Mouse (Mus musculus): ENCODE results near the gene Ascl3. TPM values are rescaled to one million over a fixed set of nuclear protein-coding genes. Genes with fewer than 3 reads are reported as not detected.

Gene Ascl3
- total and polyA plus RNA-seq, 3 experiments: not detected

DNA sequence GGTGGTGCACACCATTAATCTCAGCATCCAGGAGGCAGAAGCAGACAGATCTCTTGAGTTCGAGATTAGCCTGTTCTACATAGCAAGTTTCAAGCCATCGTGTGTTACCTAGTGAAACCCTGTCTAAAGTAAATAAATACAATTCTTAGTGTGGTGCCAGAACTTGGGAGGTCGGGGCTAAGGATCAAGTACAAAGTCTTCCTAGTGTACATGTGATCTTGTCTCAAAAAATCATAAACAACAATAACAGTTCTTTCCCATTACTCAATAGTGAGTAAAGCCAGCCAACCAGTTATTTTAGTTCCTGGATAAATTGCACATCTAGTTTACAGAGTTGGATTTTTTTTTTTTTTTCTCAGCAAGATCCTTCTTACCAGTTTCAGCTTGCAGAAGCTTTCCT is 27.1 kb downstream of the Ascl3 start:
- no peaks in the 10 kb centered on the region for H3K9me3 ChIP-seq (replicated peaks; ENCODE audit: insufficient read depth, low read length)
- no peak for DNase-seq (ENCODE audit: low read depth, low spot score)
- peak overlapping the region; percentile 90 for H3K9ac ChIP-seq (ENCODE audit: control insufficient read depth, low read depth, low read length, poor library complexity, severe bottlenecking)
- H3K4me1 ChIP-seq (ENCODE audit: control insufficient read depth in 1 of 2, insufficient read depth in 2 of 2, low read length in 2 of 2): peaks cover 3 to 23% of the 10 kb centered on the region in 2 experiments; a peak in 3 of 4 replicates
- no peak for TF ChIP-seq HCFC1 (IDR thresholded peaks at IDR 0.05; ENCODE audit: low read depth, low read length)
- no peak overlapping the region for H3K27ac ChIP-seq (ENCODE audit: control insufficient read depth, low read depth, low read length)
- H3K36me3 ChIP-seq (ENCODE audit: control insufficient read depth in 1 of 2, insufficient read depth in 2 of 2, low read length in 2 of 2): peaks cover 0 to 22% of the 10 kb centered on the region in 2 experiments; a peak in 3 of 4 replicates
- peaks cover 4% of the 10 kb centered on the region for H3K79me2 ChIP-seq (ENCODE audit: control insufficient read depth, insufficient read depth, low read length, poor library complexity)
- no peaks in the 10 kb centered on the region for H3K27me3 ChIP-seq (ENCODE audit: control insufficient read depth in 1 of 2, insufficient read depth in 2 of 2, low read length in 2 of 2)
- H3K4me3 ChIP-seq (ENCODE audit: control insufficient read depth in 1 of 2, insufficient read depth in 1 of 2, low read depth in 2 of 2, low read length in 2 of 2): peak overlapping the region; percentile 72 to 88

GRCm38 (mm10) chr7:109704016-109704377 is 27.5 kb downstream of the Ascl3 start:
- Histone ChIP-seq H3K79me2 (ENCODE audit: control insufficient read depth, insufficient read depth, low read length, poor library complexity) (peaks cover 4% of the 10 kb centered on the region), H3K9me3 (replicated peaks; ENCODE audit: insufficient read depth, low read length) (no peaks in the 10 kb centered on the region), H3K27me3 (ENCODE audit: control insufficient read depth in 1 of 2, insufficient read depth in 2 of 2, low read length in 2 of 2) (no peaks in the 10 kb centered on the region), H3K27ac (ENCODE audit: control insufficient read depth, low read depth, low read length) (peak overlapping the region; percentile 56), H3K9ac (ENCODE audit: control insufficient read depth, low read depth, low read length, poor library complexity, severe bottlenecking) (peak overlapping the region; percentile 90), H3K36me3 (ENCODE audit: control insufficient read depth in 1 of 2, insufficient read depth in 2 of 2, low read length in 2 of 2) (peaks cover 0 to 22% of the 10 kb centered on the region in 2 experiments; a peak in 2 of 4 replicates), H3K4me1 (ENCODE audit: control insufficient read depth in 1 of 2, insufficient read depth in 2 of 2, low read length in 2 of 2) (peaks cover 3 to 23% of the 10 kb centered on the region in 2 experiments; a peak in 3 of 4 replicates), H3K4me3 (ENCODE audit: control insufficient read depth in 1 of 2, insufficient read depth in 1 of 2, low read depth in 2 of 2, low read length in 2 of 2) (peak overlapping the region; percentile 72 to 88)
- no peak for DNase-seq (ENCODE audit: low read depth, low spot score)
- 0 out of 2 replicates have a peak, but pooled peaks have one; percentile 22 for TF ChIP-seq TBP (IDR thresholded peaks at IDR 0.05; ENCODE audit: low read depth, low read length)
- TF ChIP-seq ZC3H11A (IDR thresholded peaks at IDR 0.05; ENCODE audit: low read depth, low read length): no peak
- no peak for TF ChIP-seq USF2 (IDR thresholded peaks at IDR 0.05; ENCODE audit: borderline replicate concordance in 1 of 2, insufficient read depth in 1 of 2, low read depth in 1 of 2, low read length in 2 of 2)
- TF ChIP-seq SIN3A (IDR thresholded peaks at IDR 0.05; ENCODE audit: low read length): no peak

DNA sequence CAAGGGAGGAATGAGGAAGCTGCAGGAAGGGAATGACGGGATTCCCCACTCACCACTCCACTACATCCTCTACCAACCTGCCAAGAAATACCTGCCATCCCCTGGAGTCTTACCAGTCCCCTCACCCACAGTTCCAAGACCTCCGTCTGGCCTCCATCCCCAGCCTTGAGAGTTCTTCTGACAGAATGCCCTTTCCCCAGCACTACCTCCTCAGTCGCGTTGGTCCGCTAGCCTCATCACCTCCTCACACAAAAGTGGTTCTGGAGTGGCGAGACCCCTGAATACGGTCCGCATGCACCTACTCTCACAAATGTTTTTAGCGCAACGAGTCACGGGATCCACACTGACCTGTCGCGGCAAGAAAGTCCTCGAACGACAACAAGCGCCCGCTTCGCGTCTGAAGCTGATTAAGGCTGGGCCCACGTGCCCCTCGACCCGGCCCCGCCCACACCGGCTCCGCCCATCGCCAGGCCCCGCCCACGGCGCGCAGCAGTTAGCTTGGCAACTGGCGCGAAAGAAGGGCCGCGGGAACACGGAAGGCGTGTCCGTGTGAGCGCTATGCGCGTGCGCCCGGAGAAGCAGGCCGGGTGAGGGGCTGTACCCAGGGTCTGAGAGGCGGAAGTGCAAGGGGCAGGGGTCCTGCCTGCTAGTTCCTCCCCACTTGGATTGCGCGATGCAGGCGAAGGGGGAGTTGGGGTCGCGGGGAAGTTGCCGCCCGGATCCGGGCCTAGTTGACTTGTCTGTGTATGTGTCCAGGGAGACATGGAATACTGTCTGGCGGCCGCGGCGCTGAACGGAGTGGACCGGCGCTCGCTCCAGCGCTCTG is 28.1 kb downstream of the Ascl3 start, which contains the start of the genes St5 and Akip1:
TSS of gene St5 (minus strand) at position 416 of the 826 bp plus-strand sequence.
TSS of gene Akip1 (plus strand) at position 501 of the 826 bp plus-strand sequence.
- Histone ChIP-seq H3K9me3 (replicated peaks; ENCODE audit: insufficient read depth, low read length) (no peaks in the 10 kb centered on the region), H3K4me1 (ENCODE audit: control insufficient read depth in 1 of 2, insufficient read depth in 2 of 2, low read length in 2 of 2) (peaks cover 3 to 25% of the 10 kb centered on the region in 2 experiments), H3K36me3 (ENCODE audit: control insufficient read depth in 1 of 2, insufficient read depth in 2 of 2, low read length in 2 of 2) (peaks cover 0 to 22% of the 10 kb centered on the region in 2 experiments; a peak in 2 of 4 replicates), H3K79me2 (ENCODE audit: control insufficient read depth, insufficient read depth, low read length, poor library complexity) (peaks cover 4% of the 10 kb centered on the region), H3K27ac (ENCODE audit: control insufficient read depth, low read depth, low read length) (peak within 1 kb of the TSS; percentile 56), H3K27me3 (ENCODE audit: control insufficient read depth in 1 of 2, insufficient read depth in 2 of 2, low read length in 2 of 2) (no peaks in the 10 kb centered on the region), H3K4me3 (ENCODE audit: control insufficient read depth in 1 of 2, insufficient read depth in 1 of 2, low read depth in 2 of 2, low read length in 2 of 2) (peak within 1 kb of the TSS; percentile 72 to 88), H3K9ac (ENCODE audit: control insufficient read depth, low read depth, low read length, poor library complexity, severe bottlenecking) (peak within 1 kb of the TSS; percentile 90)
- peak; percentile 97 for DNase-seq (ENCODE audit: low read depth, low spot score)
- peak; percentile 44; the same call in 1 of the 2 replicates for TF ChIP-seq ZMIZ1 (IDR thresholded peaks at IDR 0.05; ENCODE audit: low read depth, low read length)
- TF ChIP-seq E2F4 (IDR thresholded peaks at IDR 0.05; ENCODE audit: borderline replicate concordance, low read depth, low read length): peak; percentile 59; the same call in 1 of the 2 replicates
- TF ChIP-seq SIN3A (IDR thresholded peaks at IDR 0.05; ENCODE audit: low read length): peak; percentile 79
- no peak for TF ChIP-seq ZKSCAN1 (IDR thresholded peaks at IDR 0.05; ENCODE audit: low read depth, low read length)
- peak; percentile 50; the same call in 1 of the 2 replicates for TF ChIP-seq MYC (IDR thresholded peaks at IDR 0.05; ENCODE audit: low read depth, low read length)
- TF ChIP-seq MYB (IDR thresholded peaks at IDR 0.05; ENCODE audit: low read depth, low read length): no peak
- TF ChIP-seq EP300 (IDR thresholded peaks at IDR 0.05; ENCODE audit: low read depth in 1 of 2, low read length in 2 of 2): no peak
- TF ChIP-seq RAD21 (IDR thresholded peaks at IDR 0.05; ENCODE audit: low read depth, low read length): no peak
- TF ChIP-seq CHD2 (IDR thresholded peaks at IDR 0.05; ENCODE audit: low read length): no peak
- no peak for TF ChIP-seq JUND (IDR thresholded peaks at IDR 0.05; ENCODE audit: low read depth, low read length)
- TF ChIP-seq RCOR1 (IDR thresholded peaks at IDR 0.05; ENCODE audit: low read depth, low read length): no peak
- TF ChIP-seq ZNF384 (IDR thresholded peaks at IDR 0.05; ENCODE audit: low read depth, low read length): no peak
- TF ChIP-seq MAZ (IDR thresholded peaks at IDR 0.05; ENCODE audit: low read depth, low read length): 0 out of 2 replicates have a peak, but pooled peaks have one; percentile 17
- 0 out of 2 replicates have a peak, but pooled peaks have one; percentile 11 for TF ChIP-seq TCF12 (IDR thresholded peaks at IDR 0.05; ENCODE audit: low read depth, low read length)
- TF ChIP-seq TAL1 (IDR thresholded peaks at IDR 0.05; ENCODE audit: low read length): no peak
- peak; percentile 81 for TF ChIP-seq BHLHE40 (IDR thresholded peaks at IDR 0.05; ENCODE audit: borderline replicate concordance, low read depth, low read length)
- peak; percentile 93 for TF ChIP-seq ELF1 (IDR thresholded peaks at IDR 0.05; ENCODE audit: low read depth, low read length)
- no peak; the same call in 1 of the 2 replicates for TF ChIP-seq KAT2A (conservative IDR thresholded peaks at IDR 0.05; ENCODE audit: low read depth, low read length)
- TF ChIP-seq GATA1 (IDR thresholded peaks at IDR 0.05; ENCODE audit: low read depth, low read length): no peak

Data from MEL (cell line).